In genomic region chr7:113924561-113924960, GRCm38 (mm10) we compare ENCODE assay signal across 22 mouse cellular contexts.
A peak's percentile ranks its signal among the peaks of the same experiment; 100 is the strongest.
DNase-seq lines count a peak whose midpoint lies in the region; ATAC-seq and TF ChIP-seq lines count a peak whose summit lies in the region.
"Had no signal": no experiment of that assay in that cellular context is flagged by ENCODE, and none has a peak within 500 bp of the region (broad histone marks: within the 10 kb centered on the region; RNA-seq: fewer than 3 reads in every experiment).

No protein-coding gene starts in this region.

- H3K4me3 ChIP-seq in hindbrain, embryonic 16.5 days (ENCODE audit: low read length) = no peak overlapping the region
- H3K4me3 ChIP-seq in hindbrain, embryonic 14.5 days (replicated peaks; ENCODE audit: low read length) = no peak overlapping the region
- H3K4me3 ChIP-seq in layer of hippocampus, adult 2 months = no peak overlapping the region
- H3K4me3 ChIP-seq: embryonic facial prominence, embryonic 15.5 days; heart, embryonic 13.5 days; hindbrain, embryonic 15.5 days; kidney, embryonic 15.5 days; limb, embryonic 10.5 days; midbrain, embryonic 13.5 days; neural tube, embryonic 15.5 days had no signal

- DNase-seq in cerebellum, postnatal 10 days = peak; percentile 58 to 79
- no peak for DNase-seq in cerebellum, adult 9-10 months
- DNase-seq in hindbrain, embryonic 14.5 days (ENCODE audit: low spot score) = no peak
- DNase-seq in layer of hippocampus, adult 2 months (ENCODE audit: low spot score in 2 of 2) = peak; percentile 66 to 67
- DNase-seq in retina, embryonic 14.5 days (ENCODE audit: low spot score) = peak; percentile 19
- DNase-seq in spleen, postnatal 4 days (ENCODE audit: low spot score in 2 of 2) = no peak
- DNase-seq: adrenal gland, adult 8-10 months; cerebellum, postnatal 36 days; kidney, postnatal 4 days; liver, postnatal 0 days; lung, postnatal 10 days; right cerebral cortex, postnatal 4 days had no signal

- H3K9me3 ChIP-seq in hindbrain, embryonic 16.5 days (ENCODE audit: control insufficient read depth, low read length) = no peaks in the 10 kb centered on the region
- no peaks in the 10 kb centered on the region for H3K9me3 ChIP-seq in hindbrain, embryonic 14.5 days (ENCODE audit: control insufficient read depth, low read length)
- H3K9me3 ChIP-seq: embryonic facial prominence, embryonic 15.5 days; heart, embryonic 13.5 days; hindbrain, embryonic 15.5 days; kidney, embryonic 15.5 days; limb, embryonic 10.5 days; midbrain, embryonic 13.5 days; neural tube, embryonic 15.5 days had no signal

- no peak overlapping the region for H3K27ac ChIP-seq in hindbrain, embryonic 16.5 days (ENCODE audit: low read depth, low read length)
- no peak overlapping the region for H3K27ac ChIP-seq in hindbrain, embryonic 14.5 days
- H3K27ac ChIP-seq in layer of hippocampus, adult 2 months = peak overlapping the region; percentile 58; the same call in 1 of the 2 replicates
- H3K27ac ChIP-seq: embryonic facial prominence, embryonic 15.5 days; heart, embryonic 13.5 days; hindbrain, embryonic 15.5 days; kidney, embryonic 15.5 days; limb, embryonic 10.5 days; midbrain, embryonic 13.5 days; neural tube, embryonic 15.5 days had no signal

- TF ChIP-seq CTCF in layer of hippocampus, adult 2 months (conservative IDR thresholded peaks at IDR 0.05) = no peak

- no peaks in the 10 kb centered on the region for H3K27me3 ChIP-seq in hindbrain, embryonic 16.5 days (replicated peaks; ENCODE audit: control insufficient read depth, insufficient read depth, low read length)
- no peaks in the 10 kb centered on the region for H3K27me3 ChIP-seq in hindbrain, embryonic 14.5 days (ENCODE audit: control insufficient read depth, insufficient read depth, low read length)
- H3K27me3 ChIP-seq: embryonic facial prominence, embryonic 15.5 days; heart, embryonic 13.5 days; hindbrain, embryonic 15.5 days; kidney, embryonic 15.5 days; midbrain, embryonic 13.5 days; neural tube, embryonic 15.5 days had no signal

- H3K4me2 ChIP-seq in hindbrain, embryonic 16.5 days (ENCODE audit: low read length) = no peak overlapping the region
- no peak overlapping the region for H3K4me2 ChIP-seq in hindbrain, embryonic 14.5 days (replicated peaks)
- H3K4me2 ChIP-seq: embryonic facial prominence, embryonic 15.5 days; heart, embryonic 13.5 days; hindbrain, embryonic 15.5 days; kidney, embryonic 15.5 days; midbrain, embryonic 13.5 days; neural tube, embryonic 15.5 days had no signal

- H3K36me3 ChIP-seq in hindbrain, embryonic 16.5 days (ENCODE audit: control insufficient read depth, insufficient read depth, low read length) = no peaks in the 10 kb centered on the region
- no peaks in the 10 kb centered on the region for H3K36me3 ChIP-seq in hindbrain, embryonic 14.5 days (replicated peaks; ENCODE audit: control insufficient read depth, insufficient read depth)
- H3K36me3 ChIP-seq: embryonic facial prominence, embryonic 15.5 days; hindbrain, embryonic 15.5 days; kidney, embryonic 15.5 days; limb, embryonic 10.5 days; midbrain, embryonic 13.5 days; neural tube, embryonic 15.5 days had no signal

- H3K4me1 ChIP-seq in hindbrain, embryonic 16.5 days (ENCODE audit: control insufficient read depth, insufficient read depth, low read depth, low read length) = no peaks in the 10 kb centered on the region
- no peaks in the 10 kb centered on the region for H3K4me1 ChIP-seq in hindbrain, embryonic 14.5 days (replicated peaks; ENCODE audit: control insufficient read depth, insufficient read depth, low read length)
- H3K4me1 ChIP-seq: embryonic facial prominence, embryonic 15.5 days; hindbrain, embryonic 15.5 days; kidney, embryonic 15.5 days; limb, embryonic 10.5 days; neural tube, embryonic 15.5 days had no signal

- no peak overlapping the region for H3K9ac ChIP-seq in hindbrain, embryonic 16.5 days (ENCODE audit: low read depth, low read length)
- no peak overlapping the region for H3K9ac ChIP-seq in hindbrain, embryonic 14.5 days
- H3K9ac ChIP-seq: embryonic facial prominence, embryonic 15.5 days; heart, embryonic 13.5 days; hindbrain, embryonic 15.5 days; kidney, embryonic 15.5 days; liver, postnatal 0 days; midbrain, embryonic 13.5 days; neural tube, embryonic 15.5 days had no signal

- ATAC-seq in hindbrain, embryonic 16.5 days = peak; percentile 73
- no peak for ATAC-seq in hindbrain, embryonic 14.5 days (ENCODE audit: low FRiP score)
- ATAC-seq in activated CD4-positive, CD25-positive, alpha-beta regulatory T cell, adult 4 months = no peak
- ATAC-seq: intestine, postnatal 0 days; liver, postnatal 0 days; midbrain, embryonic 13.5 days had no signal

- WGBS in hindbrain, embryonic 16.5 days = 56% methylated on average over 6 of the region's 6 CpGs
- 64% methylated on average over 6 of the region's 6 CpGs for WGBS in hindbrain, embryonic 14.5 days

Comparison
In these comparisons a context has a peak if more than half of its experiments do, and no peak if none do; other contexts are left out.
1. DNase-seq: peak in cerebellum, postnatal 10 days (2 of 2), layer of hippocampus, adult 2 months (2 of 2) and retina, embryonic 14.5 days (single experiment); none in cerebellum, adult 9-10 months (single experiment), hindbrain, embryonic 14.5 days (single experiment) and spleen, postnatal 4 days (0 of 2).